Mouse (Mus musculus): Measurements from ENCODE around the gene Ankfy1. TPM values are rescaled to one million over a fixed set of nuclear protein-coding genes. Genes with fewer than 3 reads are reported as not detected.

Gene Ankfy1
- total RNA-seq, 2 experiments from 2014 or later = 48.0 to 51.5 TPM

Other genes starting within 250 kb of the Ankfy1 start
- 62.4 and 71.7 TPM in 2 replicates for gene Mybbp1a, start 248.7 kb upstream of the Ankfy1 start, total RNA-seq (2015)
- gene Mybbp1a, start 248.7 kb upstream of the Ankfy1 start, total RNA-seq (2017) = 35.4 and 36.0 TPM in 2 replicates
- 2.8 and 2.9 TPM in 2 replicates for gene Spns2, start 200.1 kb upstream of the Ankfy1 start, total RNA-seq (2015)
- gene Spns2, start 200.1 kb upstream of the Ankfy1 start, total RNA-seq (2017) = 0.15 and 4.8 TPM in 2 replicates
- 4.7 and 5.4 TPM in 2 replicates for gene Spns3, start 139.5 kb upstream of the Ankfy1 start, total RNA-seq (2015)
- gene Spns3, start 139.5 kb upstream of the Ankfy1 start, total RNA-seq (2017) = 4.3 and 6.4 TPM in 2 replicates
- 36.3 and 41.5 TPM in 2 replicates for gene Ube2g1, start 82.7 kb upstream of the Ankfy1 start, total RNA-seq (2015)
- gene Ube2g1, start 82.7 kb upstream of the Ankfy1 start, total RNA-seq (2017) = 22.4 and 28.0 TPM in 2 replicates
- 2.9 and 4.0 TPM in 2 replicates for gene Cyb5d2, start 106.1 kb downstream of the Ankfy1 start, total RNA-seq (2015)
- gene Cyb5d2, start 106.1 kb downstream of the Ankfy1 start, total RNA-seq (2017) = 3.9 and 5.6 TPM in 2 replicates
- gene Zzef1, start 106.2 kb downstream of the Ankfy1 start, total RNA-seq (2015) = 26.9 and 27.1 TPM in 2 replicates
- gene Zzef1, start 106.2 kb downstream of the Ankfy1 start, total RNA-seq (2017) = 32.1 and 43.5 TPM in 2 replicates